Mouse (Mus musculus): ENCODE data around the gene Fam160a1. TPM values are rescaled to one million over a fixed set of nuclear protein-coding genes. Genes with fewer than 3 reads are reported as not detected.

The Fam160a1 gene
- polyA plus RNA-seq, 1 experiment from 2014 or later, result 0.16 TPM

DNA sequence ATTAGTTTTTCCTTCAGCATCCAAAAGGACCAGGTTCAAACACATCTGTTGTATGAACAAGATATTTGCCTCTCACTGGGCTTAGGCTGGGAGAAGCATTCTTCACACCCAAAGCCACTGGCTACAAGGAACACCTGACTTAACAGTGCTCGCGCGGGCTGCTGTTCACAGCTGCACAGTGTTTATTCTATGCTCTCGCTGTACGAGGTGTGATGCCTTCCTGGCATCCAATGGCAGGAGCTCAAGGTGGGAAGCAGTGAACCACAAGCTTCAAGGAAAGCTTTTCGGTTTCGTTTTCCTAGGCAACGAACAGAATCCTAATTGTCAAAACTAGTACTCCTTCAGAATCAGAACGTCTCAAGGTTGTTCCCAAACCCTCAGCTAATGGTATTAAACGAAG lies 40.4 kb downstream of the Fam160a1 start:
- no peaks in the 10 kb centered on the region for H3K9me3 ChIP-seq (ENCODE audit: control insufficient read depth, low read length)
- H3K36me3 ChIP-seq (ENCODE audit: control insufficient read depth, insufficient read depth, low read length), result no peaks in the 10 kb centered on the region
- H3K4me2 ChIP-seq (ENCODE audit: low read depth, low read length), result no peak overlapping the region
- H3K27ac ChIP-seq (ENCODE audit: low read depth, low read length), result no peak overlapping the region
- no peak for ATAC-seq (ENCODE audit: low read depth)
- no peak overlapping the region for H3K4me3 ChIP-seq (ENCODE audit: low read depth, low read length)
- H3K4me1 ChIP-seq (ENCODE audit: control insufficient read depth, insufficient read depth, low read length), result no peaks in the 10 kb centered on the region
- H3K9ac ChIP-seq (replicated peaks; ENCODE audit: low read depth, low read length), result no peak overlapping the region
- 74% methylated on average over 10 of the region's 10 CpGs for WGBS
- H3K27me3 ChIP-seq (ENCODE audit: control insufficient read depth, insufficient read depth, low read length), result no peaks in the 10 kb centered on the region

DNA sequence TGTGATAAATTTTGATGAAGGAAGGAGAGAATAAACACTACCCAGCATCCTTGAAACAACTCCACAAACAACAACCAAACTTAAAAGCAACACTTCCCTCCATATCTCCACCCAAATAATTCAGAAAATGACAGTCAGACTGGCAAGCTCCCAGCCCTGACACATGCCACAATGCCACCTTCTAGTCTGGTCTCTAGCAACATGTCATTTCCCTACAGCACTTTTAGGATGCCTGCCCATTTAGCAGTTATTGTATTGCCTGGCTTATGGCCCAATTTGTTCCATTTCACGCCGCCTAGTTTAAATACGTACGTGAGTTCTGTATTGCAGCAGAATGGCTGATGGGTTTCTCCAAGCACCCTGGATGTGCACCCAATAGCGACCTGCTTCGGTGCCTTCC lies 41.0 kb downstream of the Fam160a1 start:
- Histone ChIP-seq H3K4me2 (ENCODE audit: low read depth, low read length) (no peak overlapping the region), H3K9me3 (ENCODE audit: control insufficient read depth, low read length) (no peaks in the 10 kb centered on the region), H3K27me3 (ENCODE audit: control insufficient read depth, insufficient read depth, low read length) (no peaks in the 10 kb centered on the region), H3K4me1 (ENCODE audit: control insufficient read depth, insufficient read depth, low read length) (no peaks in the 10 kb centered on the region), H3K36me3 (ENCODE audit: control insufficient read depth, insufficient read depth, low read length) (no peaks in the 10 kb centered on the region), H3K4me3 (ENCODE audit: low read depth, low read length) (no peak overlapping the region), H3K9ac (replicated peaks; ENCODE audit: low read depth, low read length) (no peak overlapping the region), H3K27ac (ENCODE audit: low read depth, low read length) (no peak overlapping the region)
- ATAC-seq (ENCODE audit: low read depth), result no peak
- WGBS, result 60% methylated on average over 6 of the region's 6 CpGs

DNA sequence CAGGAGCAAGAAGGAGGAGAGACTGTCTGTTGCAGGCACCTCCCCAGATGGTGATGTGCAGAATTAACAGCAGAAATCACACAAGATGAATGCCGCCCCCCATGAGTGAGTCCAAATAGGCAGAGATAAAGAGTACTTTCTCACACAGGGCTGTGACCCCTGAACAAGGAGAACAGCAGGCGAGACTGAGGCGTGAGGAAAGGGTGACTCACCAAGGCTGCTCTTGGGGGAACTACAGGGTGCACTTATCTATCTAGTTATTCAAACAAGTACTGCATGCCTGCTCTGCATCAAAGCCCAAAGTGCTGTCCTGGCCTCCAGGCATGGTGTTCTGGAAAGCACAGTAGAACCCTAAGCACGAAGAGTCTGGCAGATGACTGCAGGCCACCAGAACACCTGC lies 43.2 kb downstream of the Fam160a1 start:
- no peaks in the 10 kb centered on the region for H3K4me1 ChIP-seq (ENCODE audit: control insufficient read depth, insufficient read depth, low read length)
- no peak overlapping the region for H3K27ac ChIP-seq (ENCODE audit: low read depth, low read length)
- no peak overlapping the region for H3K4me3 ChIP-seq (ENCODE audit: low read depth, low read length)
- WGBS, result 77% methylated on average over 4 of the region's 4 CpGs
- no peaks in the 10 kb centered on the region for H3K36me3 ChIP-seq (ENCODE audit: control insufficient read depth, insufficient read depth, low read length)
- ATAC-seq (ENCODE audit: low read depth), result no peak
- no peaks in the 10 kb centered on the region for H3K9me3 ChIP-seq (ENCODE audit: control insufficient read depth, low read length)
- H3K27me3 ChIP-seq (ENCODE audit: control insufficient read depth, insufficient read depth, low read length), result no peaks in the 10 kb centered on the region
- H3K4me2 ChIP-seq (ENCODE audit: low read depth, low read length), result no peak overlapping the region
- H3K9ac ChIP-seq (replicated peaks; ENCODE audit: low read depth, low read length), result no peak overlapping the region

DNA sequence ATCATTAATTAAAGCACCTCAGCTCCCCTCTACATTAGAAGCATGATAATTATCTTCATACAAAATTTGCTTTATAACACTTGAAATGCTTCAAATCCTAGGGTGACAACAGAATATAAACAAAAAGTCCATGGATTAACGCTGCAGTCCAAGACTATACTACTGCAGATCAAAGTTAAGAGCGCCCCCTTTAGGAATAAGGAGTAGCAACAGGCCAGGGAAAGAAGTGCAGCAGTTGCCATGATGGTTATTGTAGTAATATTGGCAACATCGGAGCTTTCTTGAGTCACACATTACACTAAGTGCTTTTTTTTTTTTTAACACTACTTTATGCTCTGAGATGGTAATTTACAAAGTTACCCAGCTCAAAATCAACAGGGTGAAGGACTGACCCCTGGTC lies 43.7 kb downstream of the Fam160a1 start:
- 51% methylated on average over 3 of the region's 3 CpGs for WGBS
- Histone ChIP-seq H3K9me3 (ENCODE audit: control insufficient read depth, low read length) (no peaks in the 10 kb centered on the region), H3K36me3 (ENCODE audit: control insufficient read depth, insufficient read depth, low read length) (no peaks in the 10 kb centered on the region), H3K4me1 (ENCODE audit: control insufficient read depth, insufficient read depth, low read length) (no peaks in the 10 kb centered on the region), H3K9ac (replicated peaks; ENCODE audit: low read depth, low read length) (no peak overlapping the region), H3K27me3 (ENCODE audit: control insufficient read depth, insufficient read depth, low read length) (no peaks in the 10 kb centered on the region), H3K4me2 (ENCODE audit: low read depth, low read length) (no peak overlapping the region), H3K4me3 (ENCODE audit: low read depth, low read length) (no peak overlapping the region), H3K27ac (ENCODE audit: low read depth, low read length) (no peak overlapping the region)
- no peak for ATAC-seq (ENCODE audit: low read depth)

DNA sequence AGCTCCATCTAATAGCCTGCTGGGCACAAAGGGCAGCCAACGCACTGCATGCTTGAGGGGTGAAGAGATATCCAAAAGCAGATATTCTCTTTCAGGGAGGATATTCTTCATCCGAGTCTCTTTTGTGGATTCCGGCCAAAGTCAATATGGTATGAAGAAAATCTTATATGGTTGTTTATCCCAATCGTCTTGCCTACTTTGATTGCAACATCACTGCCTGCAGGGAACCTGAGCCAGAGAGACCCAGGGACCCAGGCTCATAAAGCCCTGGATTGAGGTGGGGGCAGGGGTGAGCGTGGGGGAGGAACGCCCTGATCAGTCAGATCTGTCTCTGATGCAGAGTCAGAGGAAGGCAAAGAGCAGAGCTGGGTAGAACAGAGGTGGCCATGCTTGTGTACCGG lies 52.2 kb downstream of the Fam160a1 start:
- H3K4me2 ChIP-seq (ENCODE audit: low read depth, low read length), result no peak overlapping the region
- no peak overlapping the region; the same call in 1 of the 2 replicates for H3K27ac ChIP-seq (ENCODE audit: low read depth, low read length)
- H3K9ac ChIP-seq (replicated peaks; ENCODE audit: low read depth, low read length), result no peak overlapping the region
- no peaks in the 10 kb centered on the region for H3K36me3 ChIP-seq (ENCODE audit: control insufficient read depth, insufficient read depth, low read length)
- ATAC-seq (ENCODE audit: low read depth), result no peak
- whole genome bisulfite sequencing, result 57% methylated on average over 7 of the region's 7 CpGs
- H3K4me3 ChIP-seq (ENCODE audit: low read depth, low read length), result no peak overlapping the region
- no peaks in the 10 kb centered on the region for H3K27me3 ChIP-seq (ENCODE audit: control insufficient read depth, insufficient read depth, low read length)
- H3K9me3 ChIP-seq (ENCODE audit: control insufficient read depth, low read length), result no peaks in the 10 kb centered on the region
- H3K4me1 ChIP-seq (ENCODE audit: control insufficient read depth, insufficient read depth, low read length), result peaks cover 2% of the 10 kb centered on the region; the same call in 1 of the 2 replicates

DNA sequence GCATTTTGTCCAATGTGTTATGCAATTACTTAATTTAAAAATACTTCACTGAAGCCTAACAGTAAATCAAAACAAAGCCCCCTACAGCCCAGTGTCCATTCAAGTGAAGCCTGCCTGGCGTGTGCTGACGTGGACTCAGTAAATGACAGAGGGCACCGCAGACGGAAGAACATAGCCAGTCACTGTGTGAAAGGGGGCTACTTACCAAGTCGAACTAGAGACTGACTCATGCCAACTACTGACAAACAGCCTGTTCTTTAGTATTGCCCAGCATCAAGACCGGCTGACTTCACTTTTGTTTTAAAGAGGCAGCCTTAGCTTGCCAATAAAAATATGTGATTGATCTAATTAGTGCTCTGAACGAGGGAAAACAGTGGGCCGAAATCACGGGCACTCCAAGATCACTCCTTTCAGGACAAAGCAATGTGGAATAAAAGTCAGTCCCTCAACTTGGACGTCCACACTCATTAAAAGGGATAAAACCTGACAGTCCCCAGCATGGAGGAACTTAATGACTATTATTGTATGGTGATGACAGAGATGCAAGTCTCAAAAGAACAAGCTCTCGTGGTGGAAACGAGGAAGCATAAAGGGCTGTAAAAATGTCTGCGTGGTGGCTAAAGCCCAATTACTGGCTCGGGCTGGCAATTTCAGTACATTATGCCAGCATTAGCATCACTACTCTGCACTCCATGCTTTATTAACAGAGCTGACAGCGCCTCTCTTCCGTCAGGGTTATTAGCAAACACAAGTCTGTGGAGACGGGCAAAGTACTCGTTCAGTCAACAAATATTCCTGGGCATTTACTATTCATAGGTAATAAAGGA lies 52.9 kb downstream of the Fam160a1 start:
- no peak overlapping the region; the same call in 1 of the 2 replicates for H3K4me2 ChIP-seq (ENCODE audit: low read depth, low read length)
- no peaks in the 10 kb centered on the region for H3K36me3 ChIP-seq (ENCODE audit: control insufficient read depth, insufficient read depth, low read length)
- peak; percentile 58; the same call in 1 of the 2 replicates for ATAC-seq (ENCODE audit: low read depth)
- H3K4me1 ChIP-seq (ENCODE audit: control insufficient read depth, insufficient read depth, low read length), result peaks cover 2% of the 10 kb centered on the region; the same call in 1 of the 2 replicates
- no peak overlapping the region; the same call in 1 of the 2 replicates for H3K27ac ChIP-seq (ENCODE audit: low read depth, low read length)
- no peak overlapping the region for H3K9ac ChIP-seq (replicated peaks; ENCODE audit: low read depth, low read length)
- H3K9me3 ChIP-seq (ENCODE audit: control insufficient read depth, low read length), result no peaks in the 10 kb centered on the region
- no peak overlapping the region for H3K4me3 ChIP-seq (ENCODE audit: low read depth, low read length)
- WGBS, result 29% methylated on average over 18 of the region's 18 CpGs
- H3K27me3 ChIP-seq (ENCODE audit: control insufficient read depth, insufficient read depth, low read length), result no peaks in the 10 kb centered on the region

DNA sequence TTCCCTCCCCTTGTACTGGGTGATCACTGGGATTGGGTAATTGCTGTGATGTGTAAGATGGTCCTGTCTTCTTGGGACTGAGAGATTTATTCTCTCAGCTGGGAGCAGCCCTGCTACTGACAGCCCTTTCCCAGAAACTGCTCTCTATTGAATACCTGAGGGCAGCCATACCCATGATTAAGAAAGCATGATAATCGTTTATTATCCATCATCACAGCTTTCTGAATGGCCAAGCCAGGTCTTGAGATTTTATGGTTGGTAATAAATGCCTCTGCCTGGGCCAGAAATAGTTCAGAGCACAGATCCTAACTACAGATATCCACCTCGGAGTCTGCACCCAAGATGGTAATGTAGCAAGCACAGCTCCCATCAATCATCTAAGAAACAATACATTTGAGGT lies 59.1 kb downstream of the Fam160a1 start:
- ATAC-seq (ENCODE audit: low read depth), result peak; percentile 28; the same call in 1 of the 2 replicates
- H3K9me3 ChIP-seq (ENCODE audit: control insufficient read depth, low read length), result no peaks in the 10 kb centered on the region
- H3K4me1 ChIP-seq (ENCODE audit: control insufficient read depth, insufficient read depth, low read length), result no peaks in the 10 kb centered on the region
- H3K4me3 ChIP-seq (ENCODE audit: low read depth, low read length), result no peak overlapping the region
- H3K36me3 ChIP-seq (ENCODE audit: control insufficient read depth, insufficient read depth, low read length), result no peaks in the 10 kb centered on the region
- H3K4me2 ChIP-seq (ENCODE audit: low read depth, low read length), result no peak overlapping the region
- H3K27me3 ChIP-seq (ENCODE audit: control insufficient read depth, insufficient read depth, low read length), result no peaks in the 10 kb centered on the region
- WGBS, result 33% methylated on average over 2 of the region's 2 CpGs
- H3K27ac ChIP-seq (ENCODE audit: low read depth, low read length), result no peak overlapping the region
- no peak overlapping the region for H3K9ac ChIP-seq (replicated peaks; ENCODE audit: low read depth, low read length)

DNA sequence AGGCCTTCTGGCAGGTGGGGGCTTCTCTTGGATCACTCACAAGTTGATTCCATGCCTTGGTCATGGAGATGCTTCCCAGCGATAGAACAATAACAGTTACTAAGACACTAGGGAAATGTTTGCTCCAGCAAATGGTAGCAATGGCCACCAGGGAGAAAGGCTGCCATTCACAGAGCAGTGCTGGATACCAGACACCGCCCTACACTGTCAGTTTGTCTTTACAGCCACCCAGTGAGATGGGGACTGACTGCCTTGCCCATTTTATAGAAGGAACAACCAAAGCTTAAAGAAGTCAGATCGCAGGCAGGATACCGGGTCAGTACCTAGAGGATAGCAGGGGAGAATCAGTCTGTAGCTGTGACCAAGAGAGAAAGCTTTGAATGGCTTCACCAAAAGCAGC lies 59.7 kb downstream of the Fam160a1 start:
- Histone ChIP-seq H3K4me3 (ENCODE audit: low read depth, low read length) (no peak overlapping the region), H3K27ac (ENCODE audit: low read depth, low read length) (no peak overlapping the region), H3K4me1 (ENCODE audit: control insufficient read depth, insufficient read depth, low read length) (no peaks in the 10 kb centered on the region), H3K36me3 (ENCODE audit: control insufficient read depth, insufficient read depth, low read length) (no peaks in the 10 kb centered on the region), H3K27me3 (ENCODE audit: control insufficient read depth, insufficient read depth, low read length) (no peaks in the 10 kb centered on the region), H3K4me2 (ENCODE audit: low read depth, low read length) (no peak overlapping the region), H3K9me3 (ENCODE audit: control insufficient read depth, low read length) (no peaks in the 10 kb centered on the region), H3K9ac (replicated peaks; ENCODE audit: low read depth, low read length) (no peak overlapping the region)
- WGBS, result 80% methylated on average over 4 of the region's 4 CpGs
- no peak for ATAC-seq (ENCODE audit: low read depth)

DNA sequence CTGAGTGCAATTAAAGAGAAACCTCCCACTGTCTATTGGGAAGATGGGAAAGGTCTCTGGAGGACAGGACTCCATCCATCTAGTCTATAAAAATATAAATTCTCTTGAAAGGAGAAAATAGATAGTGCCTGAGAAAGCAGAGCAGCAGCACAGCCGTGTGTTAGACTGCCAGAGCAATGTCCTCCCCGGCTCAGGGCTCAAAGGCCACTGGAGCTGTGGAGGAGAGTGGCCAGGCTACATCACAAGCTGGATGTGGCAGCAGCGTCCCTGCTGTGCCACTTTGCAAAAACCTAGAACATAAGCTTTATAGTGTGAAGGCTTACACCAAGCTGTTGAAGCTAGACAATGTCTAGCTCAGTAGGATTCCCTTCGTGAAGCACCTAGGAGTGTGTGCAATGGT lies 67.7 kb downstream of the Fam160a1 start:
- Histone ChIP-seq H3K9ac (replicated peaks; ENCODE audit: low read depth, low read length) (no peak overlapping the region), H3K4me1 (ENCODE audit: control insufficient read depth, insufficient read depth, low read length) (no peaks in the 10 kb centered on the region), H3K4me3 (ENCODE audit: low read depth, low read length) (no peak overlapping the region), H3K36me3 (ENCODE audit: control insufficient read depth, insufficient read depth, low read length) (no peaks in the 10 kb centered on the region), H3K27me3 (ENCODE audit: control insufficient read depth, insufficient read depth, low read length) (no peaks in the 10 kb centered on the region), H3K9me3 (ENCODE audit: control insufficient read depth, low read length) (no peaks in the 10 kb centered on the region), H3K27ac (ENCODE audit: low read depth, low read length) (no peak overlapping the region), H3K4me2 (ENCODE audit: low read depth, low read length) (no peak overlapping the region)
- 62% methylated on average over 4 of the region's 4 CpGs for WGBS
- no peak for ATAC-seq (ENCODE audit: low read depth)

Measured in neural tube, embryonic 14.5 days (tissue).